Mouse (Mus musculus) midbrain, postnatal 0 days (tissue): ENCODE results near the gene Pkp4. TPM values are rescaled to one million over a fixed set of nuclear protein-coding genes. Genes with fewer than 3 reads are reported as not detected.
A peak's percentile ranks its signal among the peaks of the same experiment; 100 is the strongest.

Experiments used
- ATAC-seq: fragments of 200-750 bp; cut with Nextera tagmentation; 2 replicates; pipeline ENCODE4 v1.8.0; 2017; ENCODE audit warnings: moderate number of reproducible peaks, mild to moderate bottlenecking, moderate TSS enrichment, moderate library complexity; ENCODE audit not compliant: low FRiP score
- DNase-seq: peaks from one replicate; pipeline ENCODE4 v3.0.0-alpha.2; 2015; ENCODE audit warnings: low spot score
- H3K27ac ChIP-seq: fragments of 300-500 bp; sonication (generic); 2 replicates; pipeline ENCODE4 v1.5.1; 2014; ENCODE audit warnings: low read depth, mild to moderate bottlenecking, low read length, mixed read lengths
- H3K27me3 ChIP-seq: fragments of 300-500 bp; sonication (generic); 2 replicates; pipeline ENCODE4 v1.6.1; 2014; ENCODE audit warnings: low read length, control low read depth, mixed read lengths; ENCODE audit not compliant: insufficient read depth
- H3K36me3 ChIP-seq: fragments of 300-500 bp; sonication (generic); 2 replicates; pipeline ENCODE4 v1.6.1; 2014; ENCODE audit warnings: low read length, control low read depth, mixed read lengths; ENCODE audit not compliant: insufficient read depth
- H3K4me1 ChIP-seq: fragments of 300-500 bp; sonication (generic); 2 replicates; pipeline ENCODE4 v1.6.1; 2014; ENCODE audit warnings: mild to moderate bottlenecking, control low read depth, antibody characterized with exemption, low read length, mixed read lengths; ENCODE audit not compliant: insufficient read depth
- H3K4me2 ChIP-seq: fragments of 300-500 bp; sonication (generic); 2 replicates; pipeline ENCODE4 v1.6.1; 2014; ENCODE audit warnings: low read depth, mild to moderate bottlenecking, low read length, mixed read lengths; ENCODE audit not compliant: poor library complexity, severe bottlenecking
- H3K4me3 ChIP-seq: fragments of 300-500 bp; sonication (generic); 2 replicates; pipeline ENCODE4 v1.5.1; 2014; ENCODE audit warnings: low read depth, mild to moderate bottlenecking, low read length, moderate library complexity
- H3K9ac ChIP-seq: fragments of 300-500 bp; sonication (generic); replicated peaks from 2 replicates; pipeline ENCODE4 v1.6.1; 2014; ENCODE audit warnings: mild to moderate bottlenecking, low read length, moderate library complexity, mixed read lengths; ENCODE audit not compliant: poor library complexity, severe bottlenecking
- H3K9me3 ChIP-seq: fragments of 300-500 bp; sonication (generic); 2 replicates; pipeline ENCODE4 v1.6.1; 2016; ENCODE audit warnings: low read length, control low read depth
- CTCF ChIP-seq: IDR thresholded peaks from 2 replicates; pipeline ENCODE4 v1.5.1; 2016; ENCODE audit warnings: antibody characterized with exemption, mild to moderate bottlenecking
- WGBS: fragments of 180-500 bp; shearing (Covaris S2); extraction: QIAGEN DNeasy Blood & Tissue Kit; methylation state at CpG from one replicate; pipeline ENCODE4 v1.1.7; 2014; 5-methylcytosine and 5-hydroxymethylcytosine counted together
- polyA plus RNA-seq: library from polyadenylated mRNA; unstranded; fragments of >200 nt; fragmentation: Nextera tagmentation; extraction: Ambion mirVana; gene quantifications from 2 replicates; pipeline ENCODE4 v1.2.1, GENCODE M21; 2015
- total RNA-seq: library from RNA; depleted of rRNA; stranded (reverse); fragments of >200 nt; gene quantifications from 2 replicates; pipeline ENCODE4 v1.2.3, GENCODE M21; 2014

Gene Pkp4
- total and polyA plus RNA-seq, 2 experiments from 2014 or later, result 21.6 to 105 TPM

DNA sequence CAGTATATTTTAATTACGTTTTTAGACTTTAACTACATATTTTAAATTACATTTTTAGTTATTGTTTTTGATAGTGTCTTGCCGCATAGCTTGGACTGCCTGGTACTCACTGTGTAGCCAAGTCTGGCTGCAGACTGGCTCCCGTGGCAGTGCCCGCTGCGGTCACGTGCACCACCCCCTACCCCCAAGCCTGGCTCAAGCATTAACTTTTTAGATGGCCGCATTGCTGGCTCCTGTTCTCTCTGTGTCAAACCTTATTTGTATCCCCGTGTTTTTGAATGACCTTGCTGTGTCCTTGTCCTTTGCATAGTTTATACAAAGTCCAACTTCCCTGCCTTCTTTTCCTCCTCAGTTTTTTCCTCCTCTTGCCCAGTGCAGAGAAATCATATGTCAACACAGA, 25.5 kb downstream of the Pkp4 start:
- Histone ChIP-seq H3K4me3 (no peak overlapping the region), H3K9me3 (no peaks in the 10 kb centered on the region), H3K4me2 (no peak overlapping the region), H3K4me1 (peaks cover 3% of the 10 kb centered on the region), H3K27me3 (no peaks in the 10 kb centered on the region), H3K9ac (no peak overlapping the region), H3K36me3 (no peaks in the 10 kb centered on the region), H3K27ac (no peak overlapping the region)
- ATAC-seq (no peak), DNase-seq (no peak)
- TF ChIP-seq CTCF, result no peak
- 97% methylated on average over 8 of the region's 8 CpGs for WGBS

DNA sequence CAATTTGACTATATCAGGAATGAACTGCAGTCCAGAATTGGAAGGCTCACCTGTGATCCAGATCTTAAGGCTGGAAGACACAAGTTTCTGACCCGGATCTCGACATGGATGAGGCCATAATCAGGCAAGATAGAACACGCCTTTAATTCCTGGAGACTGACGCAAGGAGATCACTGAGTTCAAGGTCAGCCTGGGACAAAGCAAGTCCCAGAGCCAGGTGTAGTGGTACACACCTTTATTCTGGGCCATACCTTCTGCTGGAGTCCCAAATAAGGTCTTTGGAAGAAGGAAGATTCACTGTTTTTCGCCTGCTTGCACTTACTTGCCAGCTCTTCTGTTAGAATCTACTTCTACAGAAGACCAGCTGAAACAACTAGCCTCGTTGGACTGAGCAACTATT, 26.3 kb downstream of the Pkp4 start:
- Histone ChIP-seq H3K36me3 (no peaks in the 10 kb centered on the region), H3K4me2 (no peak overlapping the region), H3K9ac (no peak overlapping the region), H3K9me3 (no peaks in the 10 kb centered on the region), H3K27ac (no peak overlapping the region), H3K27me3 (no peaks in the 10 kb centered on the region), H3K4me1 (no peaks in the 10 kb centered on the region; the same call in 1 of the 2 replicates), H3K4me3 (no peak overlapping the region)
- DNase-seq, result no peak
- no peak for TF ChIP-seq CTCF
- no peak for ATAC-seq
- whole genome bisulfite sequencing, result 96% methylated on average over 6 of the region's 6 CpGs

DNA sequence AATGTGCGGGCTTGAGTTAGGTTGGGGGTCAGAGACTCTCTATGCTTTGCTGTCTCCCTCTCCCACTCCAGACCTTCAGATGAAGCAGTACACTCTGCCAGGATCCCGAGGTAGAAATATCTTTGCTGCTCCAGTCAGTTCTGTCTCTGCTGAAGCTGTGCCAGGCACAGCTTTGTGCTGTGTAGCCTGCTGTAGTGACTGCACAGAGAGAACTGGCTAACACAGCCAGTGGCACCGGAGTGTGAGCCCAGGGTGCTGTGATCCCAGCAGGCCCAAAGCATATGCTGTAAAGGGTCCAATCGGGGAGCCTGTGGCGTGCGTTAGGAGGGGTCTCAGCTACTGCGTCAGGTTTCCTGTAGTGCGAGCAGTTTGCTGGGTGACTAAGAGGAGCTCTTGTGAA, 27.7 kb downstream of the Pkp4 start:
- no peak for DNase-seq
- ATAC-seq, result no peak
- no peak overlapping the region for H3K4me3 ChIP-seq
- TF ChIP-seq CTCF, result no peak
- WGBS, result 91% methylated on average over 8 of the region's 8 CpGs
- no peak overlapping the region for H3K9ac ChIP-seq
- H3K27ac ChIP-seq, result no peak overlapping the region
- no peaks in the 10 kb centered on the region; the same call in 1 of the 2 replicates for H3K4me1 ChIP-seq
- H3K4me2 ChIP-seq, result no peak overlapping the region
- no peaks in the 10 kb centered on the region for H3K36me3 ChIP-seq
- no peaks in the 10 kb centered on the region for H3K9me3 ChIP-seq
- H3K27me3 ChIP-seq, result no peaks in the 10 kb centered on the region

DNA sequence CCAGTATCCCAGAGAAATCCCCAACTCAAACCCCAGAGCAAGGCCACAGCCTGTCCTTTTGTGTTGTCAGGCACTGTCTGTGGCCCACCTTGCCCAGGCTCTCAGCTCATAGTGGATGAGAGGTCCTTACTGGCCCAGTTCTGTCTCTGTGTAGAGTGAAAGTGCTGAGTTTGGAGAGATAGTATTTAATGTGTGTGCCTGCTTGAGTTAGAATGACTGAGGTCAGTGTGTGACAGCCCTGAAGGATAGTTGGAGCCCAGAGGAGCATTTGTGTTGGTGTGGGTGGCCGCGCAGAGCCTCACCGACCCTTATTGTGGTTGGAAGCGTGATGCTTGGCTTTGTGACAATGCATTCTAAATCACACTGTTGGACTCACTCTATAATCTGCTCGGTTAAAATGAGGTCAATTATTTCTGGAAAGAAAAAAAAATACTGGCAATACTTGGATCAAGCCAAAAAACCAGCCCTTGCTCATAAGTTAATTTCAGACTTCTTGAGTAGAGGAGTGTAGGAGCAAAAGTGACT, 29.1 kb downstream of the Pkp4 start:
- Histone ChIP-seq H3K4me1 (no peaks in the 10 kb centered on the region; the same call in 1 of the 2 replicates), H3K27me3 (no peaks in the 10 kb centered on the region), H3K27ac (no peak overlapping the region), H3K9me3 (no peaks in the 10 kb centered on the region), H3K4me3 (no peak overlapping the region), H3K9ac (no peak overlapping the region), H3K36me3 (no peaks in the 10 kb centered on the region), H3K4me2 (no peak overlapping the region)
- no peak for DNase-seq
- no peak for ATAC-seq
- TF ChIP-seq CTCF, result no peak
- 81% methylated on average over 5 of the region's 5 CpGs for WGBS

GRCm38 (mm10) chr2:59190186-59190585, 29.5 kb downstream of the Pkp4 start:
- Histone ChIP-seq H3K9ac (no peak overlapping the region), H3K4me2 (no peak overlapping the region), H3K36me3 (no peaks in the 10 kb centered on the region), H3K27me3 (no peaks in the 10 kb centered on the region), H3K4me1 (no peaks in the 10 kb centered on the region; the same call in 1 of the 2 replicates), H3K4me3 (no peak overlapping the region), H3K27ac (no peak overlapping the region), H3K9me3 (no peaks in the 10 kb centered on the region)
- no peak for DNase-seq
- no peak for TF ChIP-seq CTCF
- ATAC-seq, result no peak
- 89% methylated on average over 10 of the region's 10 CpGs for WGBS

DNA sequence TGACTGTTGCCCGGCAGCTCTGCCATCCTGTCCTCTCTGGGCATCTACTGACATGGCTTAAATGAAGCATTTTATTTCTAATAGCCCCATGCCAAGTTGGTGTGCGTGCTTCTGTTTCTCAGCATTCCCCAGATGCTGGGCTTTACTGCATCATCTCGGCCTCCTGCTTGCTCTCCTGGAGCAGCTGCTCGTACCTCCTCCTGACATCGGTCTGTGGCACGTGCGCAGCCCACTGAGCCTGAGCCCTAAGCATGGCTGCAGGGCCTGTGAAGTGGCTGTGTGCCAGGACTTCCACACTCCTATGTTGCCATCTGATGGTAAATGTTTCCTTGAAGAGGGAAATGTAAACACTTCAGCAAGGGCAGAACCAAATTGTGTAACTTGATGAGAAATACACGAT, 30.8 kb downstream of the Pkp4 start:
- DNase-seq (peak; percentile 52), ATAC-seq (peak; percentile 44; the same call in 1 of the 2 replicates)
- no peak overlapping the region for H3K27ac ChIP-seq
- WGBS, result 70% methylated on average over 8 of the region's 8 CpGs
- H3K27me3 ChIP-seq, result no peaks in the 10 kb centered on the region
- TF ChIP-seq CTCF, result no peak
- H3K9ac ChIP-seq, result no peak overlapping the region
- no peaks in the 10 kb centered on the region for H3K36me3 ChIP-seq
- H3K4me3 ChIP-seq, result no peak overlapping the region
- H3K4me2 ChIP-seq, result no peak overlapping the region
- no peaks in the 10 kb centered on the region; the same call in 1 of the 2 replicates for H3K4me1 ChIP-seq
- H3K9me3 ChIP-seq, result no peaks in the 10 kb centered on the region
